Mouse (Mus musculus) ES-Bruce4 (cell line): ENCODE results near the gene Ip6k1. TPM values are rescaled to one million over a fixed set of nuclear protein-coding genes. Genes with fewer than 3 reads are reported as not detected.

ENCODE experiments used
- H3K27ac ChIP-seq: 2 replicates; pipeline ENCODE4 v1.5.1; 2012; ENCODE audit warnings: low read length, inconsistent platforms; ENCODE audit not compliant: insufficient read depth
- H3K27me3 ChIP-seq: 2 replicates; pipeline ENCODE4 v1.6.1; 2012; ENCODE audit warnings: mild to moderate bottlenecking, low read length, inconsistent platforms; ENCODE audit not compliant: control insufficient read depth, poor library complexity, insufficient read depth, severe bottlenecking
- H3K36me3 ChIP-seq: 2 replicates; pipeline ENCODE4 v1.6.1; 2012; ENCODE audit warnings: inconsistent platforms, mild to moderate bottlenecking, low read length, moderate library complexity; ENCODE audit not compliant: control insufficient read depth, poor library complexity, insufficient read depth, severe bottlenecking
- H3K4me1 ChIP-seq: one replicate; pipeline ENCODE4 v1.8.1; 2011; ENCODE audit warnings: low read length; ENCODE audit not compliant: control insufficient read depth, insufficient read depth
- H3K4me3 ChIP-seq: 2 replicates; pipeline ENCODE4 v1.5.1; 2011; ENCODE audit warnings: low read depth, mild to moderate bottlenecking, low read length
- H3K9ac ChIP-seq: 2 replicates; pipeline ENCODE4 v1.6.1; 2012; ENCODE audit warnings: low read depth, mild to moderate bottlenecking, inconsistent platforms; ENCODE audit not compliant: poor library complexity, severe bottlenecking
- H3K9me3 ChIP-seq: replicated peaks from 2 replicates; pipeline ENCODE4 v1.6.1; 2012; ENCODE audit warnings: mild to moderate bottlenecking, low read length, inconsistent platforms; ENCODE audit not compliant: control insufficient read depth, poor library complexity, insufficient read depth, severe bottlenecking
- CTCF ChIP-seq: IDR thresholded peaks from one replicate; pipeline ENCODE4 v1.8.1; 2011; ENCODE audit warnings: low read depth, low read length
- EP300 ChIP-seq: IDR thresholded peaks from 2 replicates; pipeline ENCODE4 v1.6.1; 2011; ENCODE audit warnings: low read depth, low read length; ENCODE audit not compliant: insufficient read depth
- POLR2A ChIP-seq: IDR thresholded peaks from one replicate; pipeline ENCODE4 v1.8.1; 2011; ENCODE audit warnings: low read length; ENCODE audit not compliant: insufficient read depth
- polyA plus RNA-seq: library from polyadenylated mRNA; stranded (reverse); fragments of >200 nt; gene quantifications from 2 replicates; pipeline ENCODE4 v1.2.4, GENCODE M21; 2011; ENCODE audit warnings: low read depth; ENCODE audit not compliant: missing spikeins, insufficient read depth, insufficient read length

Ip6k1 gene
- polyA plus RNA-seq, 1 experiment = 46.9 TPM

GRCm38 (mm10) chr9:107985131-107986119 is 16.9 kb upstream of the Ip6k1 start, which contains the start of gene Inka1:
Gene Inka1 (minus strand): TSS chr9:107985879.
- peak within 1 kb of the TSS; percentile 71 for H3K4me3 ChIP-seq
- no peaks in the 10 kb centered on the region for H3K36me3 ChIP-seq
- no peak within 1 kb of the TSS for H3K27ac ChIP-seq
- no peaks in the 10 kb centered on the region for H3K4me1 ChIP-seq
- TF ChIP-seq POLR2A (no peak), EP300 (no peak), CTCF (no peak)
- H3K27me3 ChIP-seq = no peaks in the 10 kb centered on the region
- H3K9me3 ChIP-seq = no peaks in the 10 kb centered on the region
- peak within 1 kb of the TSS; percentile 47 for H3K9ac ChIP-seq

GRCm38 (mm10) chr9:107986376-107986775 is 15.9 kb upstream of the Ip6k1 start:
- peak overlapping the region; percentile 63 for H3K4me3 ChIP-seq
- H3K27me3 ChIP-seq = no peaks in the 10 kb centered on the region
- no peaks in the 10 kb centered on the region for H3K36me3 ChIP-seq
- H3K27ac ChIP-seq = no peak overlapping the region
- TF ChIP-seq EP300 (0 out of 2 replicates have a peak, but pooled peaks have one; percentile 16), POLR2A (no peak), CTCF (peak; percentile 96)
- no peaks in the 10 kb centered on the region for H3K4me1 ChIP-seq
- peak overlapping the region; percentile 47; the same call in 1 of the 2 replicates for H3K9ac ChIP-seq
- no peaks in the 10 kb centered on the region for H3K9me3 ChIP-seq

GRCm38 (mm10) chr9:107987950-107988349 is 14.4 kb upstream of the Ip6k1 start:
- Histone ChIP-seq H3K27me3 (no peaks in the 10 kb centered on the region), H3K4me3 (no peak overlapping the region), H3K4me1 (no peaks in the 10 kb centered on the region), H3K9me3 (no peaks in the 10 kb centered on the region), H3K27ac (no peak overlapping the region), H3K9ac (no peak overlapping the region), H3K36me3 (no peaks in the 10 kb centered on the region)
- TF ChIP-seq POLR2A (no peak), EP300 (no peak), CTCF (no peak)

GRCm38 (mm10) chr9:107992197-107992596 is 10.1 kb upstream of the Ip6k1 start, which contains the start of gene Cdhr4:
Gene Cdhr4 (plus strand): TSS chr9:107992497.
- no peaks in the 10 kb centered on the region for H3K36me3 ChIP-seq
- H3K4me1 ChIP-seq = no peaks in the 10 kb centered on the region
- no peaks in the 10 kb centered on the region for H3K27me3 ChIP-seq
- no peak within 1 kb of the TSS for H3K4me3 ChIP-seq
- H3K9me3 ChIP-seq = no peaks in the 10 kb centered on the region
- no peak within 1 kb of the TSS for H3K9ac ChIP-seq
- H3K27ac ChIP-seq = no peak within 1 kb of the TSS
- TF ChIP-seq EP300 (no peak), POLR2A (no peak), CTCF (no peak)

GRCm38 (mm10) chr9:107993013-107993412 is 9.3 kb upstream of the Ip6k1 start:
- Histone ChIP-seq H3K27ac (no peak overlapping the region), H3K36me3 (no peaks in the 10 kb centered on the region), H3K9ac (no peak overlapping the region), H3K27me3 (no peaks in the 10 kb centered on the region), H3K4me3 (no peak overlapping the region), H3K4me1 (no peaks in the 10 kb centered on the region), H3K9me3 (no peaks in the 10 kb centered on the region)
- TF ChIP-seq CTCF (no peak), EP300 (no peak), POLR2A (no peak)

GRCm38 (mm10) chr9:107994464-107994863 is 7.8 kb upstream of the Ip6k1 start:
- H3K9me3 ChIP-seq = no peaks in the 10 kb centered on the region
- H3K27ac ChIP-seq = no peak overlapping the region
- H3K27me3 ChIP-seq = no peaks in the 10 kb centered on the region
- H3K36me3 ChIP-seq = no peaks in the 10 kb centered on the region
- H3K4me1 ChIP-seq = no peaks in the 10 kb centered on the region
- no peak overlapping the region for H3K9ac ChIP-seq
- TF ChIP-seq CTCF (no peak), EP300 (no peak), POLR2A (no peak)
- no peak overlapping the region for H3K4me3 ChIP-seq
